26 mouse cellular contexts compared by ENCODE assay signal in the genomic region with DNA sequence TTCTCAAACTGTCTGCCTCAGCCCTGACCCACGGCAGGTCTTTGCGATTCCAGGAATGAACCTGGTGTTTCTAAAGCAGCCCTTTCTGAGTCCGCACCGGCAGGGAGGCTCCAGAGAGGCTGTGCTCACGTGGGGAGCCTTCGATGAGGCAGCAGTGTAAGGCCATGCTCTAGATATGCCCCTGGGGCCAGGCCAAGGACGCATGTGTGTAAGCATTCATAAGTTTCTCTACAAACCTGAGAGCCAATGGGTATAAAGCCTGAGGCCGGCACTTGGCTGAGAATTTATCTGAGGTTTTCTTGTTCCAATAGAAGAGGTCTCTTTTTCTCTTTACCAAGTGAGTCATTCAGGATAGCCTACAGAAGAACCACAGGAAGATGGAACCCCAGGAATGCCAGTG. TPM values are rescaled to one million over a fixed set of nuclear protein-coding genes. Genes with fewer than 3 reads are reported as not detected.
DNase-seq lines count a peak whose midpoint lies in the region; ATAC-seq and TF ChIP-seq lines count a peak whose summit lies in the region.
"Had no signal": no experiment of that assay in that cellular context is flagged by ENCODE, and none has a peak within 500 bp of the region (broad histone marks: within the 10 kb centered on the region; RNA-seq: fewer than 3 reads in every experiment).

No protein-coding gene starts in this region.

- no peak for ATAC-seq in heart, embryonic 11.5 days (replicated peaks; ENCODE audit: insufficient number of reproducible peaks, low FRiP score, low TSS enrichment)
- ATAC-seq in liver, embryonic 11.5 days (replicated peaks; ENCODE audit: low FRiP score) = no peak
- ATAC-seq: forebrain, embryonic 16.5 days; hindbrain, postnatal 0 days; intestine, postnatal 0 days had no signal

- TF ChIP-seq POLR2A in liver, adult 2 months (IDR thresholded peaks at IDR 0.05; ENCODE audit: extremely low read depth, insufficient read depth, low read length) = no peak

- no peaks in the 10 kb centered on the region for H3K27me3 ChIP-seq in heart, embryonic 10.5 days (ENCODE audit: insufficient read depth, poor library complexity, severe bottlenecking)
- H3K27me3 ChIP-seq in heart, embryonic 11.5 days (ENCODE audit: control insufficient read depth, insufficient read depth, low read length) = no peaks in the 10 kb centered on the region
- H3K27me3 ChIP-seq in liver, adult 2 months (ENCODE audit: control insufficient read depth, insufficient read depth, low read length) = no peaks in the 10 kb centered on the region
- H3K27me3 ChIP-seq in liver, embryonic 11.5 days (replicated peaks; ENCODE audit: control insufficient read depth, insufficient read depth, low read length) = no peaks in the 10 kb centered on the region
- H3K27me3 ChIP-seq: CH12.LX; embryonic facial prominence, embryonic 15.5 days; kidney, embryonic 15.5 days; limb, embryonic 13.5 days; midbrain, embryonic 12.5 days; neural tube, embryonic 12.5 days had no signal

- peaks cover 19% of the 10 kb centered on the region; the same call in 1 of the 2 replicates for H3K4me1 ChIP-seq in heart, embryonic 10.5 days
- peaks cover 8% of the 10 kb centered on the region for H3K4me1 ChIP-seq in heart, embryonic 11.5 days (ENCODE audit: control insufficient read depth, insufficient read depth, low read length)
- H3K4me1 ChIP-seq in liver, adult 2 months (ENCODE audit: control insufficient read depth, insufficient read depth, low read length) = peaks cover 22% of the 10 kb centered on the region
- H3K4me1 ChIP-seq in liver, embryonic 11.5 days (replicated peaks; ENCODE audit: control insufficient read depth, insufficient read depth, low read length) = no peaks in the 10 kb centered on the region
- H3K4me1 ChIP-seq: embryonic facial prominence, embryonic 15.5 days; limb, embryonic 13.5 days; midbrain, embryonic 12.5 days; neural tube, embryonic 12.5 days had no signal

- no peaks in the 10 kb centered on the region; the same call in 1 of the 2 replicates for H3K79me2 ChIP-seq in liver, adult 2 months (ENCODE audit: control insufficient read depth, insufficient read depth, low read length)

- whole genome bisulfite sequencing in heart, embryonic 10.5 days = 55% methylated on average over 8 of the region's 8 CpGs
- WGBS in heart, embryonic 11.5 days (ENCODE audit: insufficient replicate concordance) = 51% methylated on average over 8 of the region's 8 CpGs
- 39% methylated on average over 8 of the region's 8 CpGs for WGBS in liver, adult 2 months
- 76% methylated on average over 8 of the region's 8 CpGs for WGBS in liver, embryonic 11.5 days

- no peak for DNase-seq in heart, embryonic 10.5 days (ENCODE audit: low spot score)
- DNase-seq in liver, adult 2 months (ENCODE audit: extremely low read depth, low read depth, low spot score) = peak; percentile 59
- no peak for DNase-seq in liver, embryonic 11.5 days (ENCODE audit: low spot score)
- DNase-seq in adrenal gland, adult 8-10 months = peak; percentile 70
- no peak for DNase-seq in cerebellum, postnatal 36 days
- no peak for DNase-seq in layer of hippocampus, postnatal 10 days (ENCODE audit: low spot score in 2 of 2)
- DNase-seq: cerebellum, adult 9-11 months; lung, postnatal 10 days; right cerebral cortex, postnatal 14 days; thymus, adult 18-20 months; thymus, postnatal 4 days had no signal

- H3K4me3 ChIP-seq in heart, embryonic 10.5 days = no peak overlapping the region
- no peak overlapping the region for H3K4me3 ChIP-seq in heart, embryonic 11.5 days (ENCODE audit: low read depth, low read length)
- no peak overlapping the region for H3K4me3 ChIP-seq in liver, adult 2 months (ENCODE audit: insufficient read depth, low read depth, low read length)
- no peak overlapping the region for H3K4me3 ChIP-seq in liver, embryonic 11.5 days (ENCODE audit: low read depth, low read length)
- H3K4me3 ChIP-seq: embryonic facial prominence, embryonic 15.5 days; kidney, embryonic 15.5 days; limb, embryonic 13.5 days; midbrain, embryonic 12.5 days; neural tube, embryonic 12.5 days had no signal

- H3K4me2 ChIP-seq in heart, embryonic 11.5 days = no peak overlapping the region
- H3K4me2 ChIP-seq in liver, embryonic 11.5 days = no peak overlapping the region
- H3K4me2 ChIP-seq: embryonic facial prominence, embryonic 15.5 days; kidney, embryonic 15.5 days; limb, embryonic 13.5 days; midbrain, embryonic 12.5 days; neural tube, embryonic 12.5 days had no signal

- H3K36me3 ChIP-seq in heart, embryonic 10.5 days = 0 out of 2 replicates have a peak, but pooled peaks cover 9% of the 10 kb centered on the region
- H3K36me3 ChIP-seq in heart, embryonic 11.5 days (ENCODE audit: control insufficient read depth, insufficient read depth, low read length) = no peaks in the 10 kb centered on the region
- H3K36me3 ChIP-seq in liver, adult 2 months (ENCODE audit: control insufficient read depth, insufficient read depth, low read length) = peaks cover 9% of the 10 kb centered on the region; the same call in 1 of the 2 replicates
- H3K36me3 ChIP-seq in liver, embryonic 11.5 days (ENCODE audit: control insufficient read depth, insufficient read depth, low read length) = no peaks in the 10 kb centered on the region

- H3K27ac ChIP-seq in heart, embryonic 10.5 days = peak overlapping the region; percentile 9; the same call in 1 of the 2 replicates
- no peak overlapping the region for H3K27ac ChIP-seq in heart, embryonic 11.5 days (ENCODE audit: low read depth, low read length)
- peak overlapping the region; percentile 5 for H3K27ac ChIP-seq in liver, adult 2 months (replicated peaks; ENCODE audit: insufficient read depth, low read depth, low read length)
- no peak overlapping the region for H3K27ac ChIP-seq in liver, embryonic 11.5 days (ENCODE audit: low read depth, low read length)
- H3K27ac ChIP-seq: embryonic facial prominence, embryonic 15.5 days; hindbrain, postnatal 0 days; kidney, embryonic 15.5 days; limb, embryonic 13.5 days; midbrain, embryonic 12.5 days; neural tube, embryonic 12.5 days had no signal

- TF ChIP-seq CTCF in liver, adult 2 months (IDR thresholded peaks at IDR 0.05; ENCODE audit: low read depth, low read length) = no peak

- no peaks in the 10 kb centered on the region for H3K9me3 ChIP-seq in heart, embryonic 10.5 days
- H3K9me3 ChIP-seq in heart, embryonic 11.5 days (replicated peaks; ENCODE audit: control insufficient read depth, low read length) = no peaks in the 10 kb centered on the region
- no peaks in the 10 kb centered on the region for H3K9me3 ChIP-seq in liver, embryonic 11.5 days (ENCODE audit: control insufficient read depth, low read length)
- H3K9me3 ChIP-seq: embryonic facial prominence, embryonic 15.5 days; kidney, embryonic 15.5 days; limb, embryonic 13.5 days; midbrain, embryonic 12.5 days; neural tube, embryonic 12.5 days had no signal

- no peak overlapping the region for H3K9ac ChIP-seq in heart, embryonic 11.5 days (ENCODE audit: low read depth, low read length)
- 0 out of 2 replicates have a peak overlapping the region, but pooled peaks have one; percentile 44 for H3K9ac ChIP-seq in liver, adult 2 months (ENCODE audit: low read depth, low read length)
- H3K9ac ChIP-seq in liver, embryonic 11.5 days (ENCODE audit: low read depth, low read length) = no peak overlapping the region
- H3K9ac ChIP-seq: embryonic facial prominence, embryonic 15.5 days; kidney, embryonic 15.5 days; limb, embryonic 13.5 days; midbrain, embryonic 12.5 days; neural tube, embryonic 12.5 days had no signal

RNA-seq across cellular contexts. Expression of gene Igfbp2, which starts 15.1 kb away (rescaled TPM):
- 137 and 226 TPM in 2 replicates for polyA plus RNA-seq in heart, embryonic 10.5 days (2016; fragmentation: Nextera tagmentation; extraction: Ambion mirVana)
- 87.8 and 88.7 TPM in 2 replicates for polyA plus RNA-seq in heart, embryonic 11.5 days (2014; fragmentation: Nextera tagmentation; extraction: Ambion mirVana)
- 500 and 747 TPM in 2 replicates for total RNA-seq in liver, adult 2 months (2014; rRNA removed)
- polyA plus RNA-seq in liver, adult 2 months (2012; rRNA removed) = 223 and 1,009 TPM in 2 replicates
- 44.0 and 50.5 TPM in 2 replicates for polyA plus RNA-seq in liver, embryonic 11.5 days (2014; fragmentation: Nextera tagmentation; extraction: Ambion mirVana)
- 1 to 10 TPM; 2.4 to 4.0 (median 2.6) TPM for total RNA-seq in adrenal gland, adult 8-10 months (2022)
- 100 to 1,000 TPM; 106 to 129 TPM for total RNA-seq in layer of hippocampus, postnatal 10 days (2021)
- total RNA-seq: granulocyte monocyte progenitor cell, adult 5-6 weeks; hematopoietic stem cell, adult 5-6 weeks; megakaryocyte progenitor cell, adult 5-6 weeks; MEL; monocyte, adult 5-6 weeks had no signal

RNA-seq across cellular contexts. Expression of gene Igfbp5, which starts 35.3 kb away (rescaled TPM):
- 158 and 178 TPM in 2 replicates for polyA plus RNA-seq in heart, embryonic 10.5 days (2016; fragmentation: Nextera tagmentation; extraction: Ambion mirVana)
- polyA plus RNA-seq in heart, embryonic 11.5 days (2014; fragmentation: Nextera tagmentation; extraction: Ambion mirVana) = 118 and 133 TPM in 2 replicates
- 2.2 and 3.0 TPM in 2 replicates for total RNA-seq in liver, adult 2 months (2014; rRNA removed)
- 2.4 and 5.7 TPM in 2 replicates for polyA plus RNA-seq in liver, adult 2 months (2012; rRNA removed)
- 29.3 and 33.8 TPM in 2 replicates for polyA plus RNA-seq in liver, embryonic 11.5 days (2014; fragmentation: Nextera tagmentation; extraction: Ambion mirVana)
- total RNA-seq in adrenal gland, adult 8-10 months (2022) = 100 to 1,000 TPM in 3 of 4 experiments, 10 to 100 TPM in 1; 99.0 to 265 (median 164) TPM
- total RNA-seq in layer of hippocampus, postnatal 10 days (2021) = 10 to 100 TPM; 76.0 to 83.6 TPM
- total RNA-seq: granulocyte monocyte progenitor cell, adult 5-6 weeks; MEL had no signal

Comparison
In these comparisons a context has a peak if more than half of its experiments do, and no peak if none do; other contexts are left out.
1. DNase-seq: peak in liver, adult 2 months (single experiment) and adrenal gland, adult 8-10 months (single experiment); none in heart, embryonic 10.5 days (single experiment), liver, embryonic 11.5 days (single experiment), cerebellum, postnatal 36 days (0 of 2) and layer of hippocampus, postnatal 10 days (0 of 2).
2. H3K27ac ChIP-seq: peak in heart, embryonic 10.5 days (single experiment) and liver, adult 2 months (single experiment); none in heart, embryonic 11.5 days (single experiment) and liver, embryonic 11.5 days (single experiment).